Mouse (Mus musculus) G1E (cell line): ENCODE data around the gene Ehbp1.

Source experiments
- CTCF ChIP-seq: IDR thresholded peaks from 2 replicates; pipeline ENCODE4 v1.5.1; 2012; ENCODE audit warnings: low read depth, low read length, inconsistent platforms, mixed read lengths
- GATA1 ChIP-seq: IDR thresholded peaks from 2 replicates; pipeline ENCODE4 v1.6.1; 2012; ENCODE audit warnings: borderline replicate concordance, low read length, inconsistent platforms, mixed read lengths
- GATA2 ChIP-seq: IDR thresholded peaks from 2 replicates; pipeline ENCODE4 v1.6.1; 2012; ENCODE audit warnings: low read depth, low read length, inconsistent platforms, borderline replicate concordance
- POLR2AphosphoS5 ChIP-seq: IDR thresholded peaks from 2 replicates; pipeline ENCODE4 v1.6.1; 2012; ENCODE audit warnings: low read depth, low read length, inconsistent platforms; ENCODE audit not compliant: insufficient replicate concordance
- TAL1 ChIP-seq: conservative IDR thresholded peaks from 2 replicates; pipeline ENCODE4 v1.6.1; 2012; ENCODE audit warnings: low read depth, low read length, inconsistent platforms, mixed read lengths

GRCm38 (mm10) chr11:22004331-22004841 lies 337.7 kb downstream of the Ehbp1 start:
- TF ChIP-seq GATA1 (no peak), CTCF (no peak), GATA2 (no peak), TAL1 (no peak), POLR2AphosphoS5 (no peak)
